Mouse (Mus musculus) embryonic facial prominence, embryonic 13.5 days (tissue): Measurements from ENCODE around the gene Snrnp25. TPM values are rescaled to one million over a fixed set of nuclear protein-coding genes. Genes with fewer than 3 reads are reported as not detected.

ENCODE experiments used
- ATAC-seq: fragments of 200-750 bp; cut with Nextera tagmentation; 2 replicates; pipeline ENCODE4 v1.8.0; 2017; ENCODE audit warnings: low read depth; ENCODE audit not compliant: insufficient number of reproducible peaks, insufficient read depth, low FRiP score, low TSS enrichment
- H3K27ac ChIP-seq: fragments of 300-500 bp; sonication (generic); 2 replicates; pipeline ENCODE4 v1.5.1; 2015; ENCODE audit warnings: moderate library complexity, mild to moderate bottlenecking, inconsistent platforms
- H3K27me3 ChIP-seq: fragments of 300-500 bp; sonication (generic); 2 replicates; pipeline ENCODE4 v1.6.1; 2015; ENCODE audit warnings: mild to moderate bottlenecking, inconsistent platforms
- H3K36me3 ChIP-seq: fragments of 300-500 bp; sonication (generic); 2 replicates; pipeline ENCODE4 v1.6.1; 2015; ENCODE audit warnings: mild to moderate bottlenecking, inconsistent platforms
- H3K4me1 ChIP-seq: fragments of 300-500 bp; sonication (generic); 2 replicates; pipeline ENCODE4 v1.6.1; 2015; ENCODE audit warnings: inconsistent platforms
- H3K4me2 ChIP-seq: fragments of 300-500 bp; sonication (generic); 2 replicates; pipeline ENCODE4 v1.6.1; 2015; ENCODE audit warnings: moderate library complexity, mild to moderate bottlenecking, inconsistent platforms
- H3K4me3 ChIP-seq: fragments of 300-500 bp; sonication (generic); 2 replicates; pipeline ENCODE4 v1.5.1; 2015; ENCODE audit warnings: mild to moderate bottlenecking, inconsistent platforms
- H3K9ac ChIP-seq: fragments of 300-500 bp; sonication (generic); 2 replicates; pipeline ENCODE4 v1.6.1; 2015; ENCODE audit warnings: mild to moderate bottlenecking, inconsistent platforms
- H3K9me3 ChIP-seq: fragments of 300-500 bp; sonication (generic); 2 replicates; pipeline ENCODE4 v1.6.1; 2016; ENCODE audit warnings: inconsistent platforms
- WGBS: fragments of 180-500 bp; shearing (Covaris S2); methylation state at CpG from one replicate; pipeline ENCODE4 v1.1.7; 2015; ENCODE audit warnings: mixed read lengths; 5-methylcytosine and 5-hydroxymethylcytosine counted together
- polyA plus RNA-seq: library from polyadenylated mRNA; unstranded; fragments of >200 nt; fragmentation: Nextera tagmentation; extraction: Ambion mirVana; gene quantifications from 2 replicates; pipeline ENCODE4 v1.2.1, GENCODE M21; 2015

Snrnp25 gene
- polyA plus RNA-seq, 1 experiment from 2014 or later, result 64.4 TPM

GRCm38 (mm10) chr11:32227041-32227440 is 21.8 kb downstream of the Snrnp25 start:
- peaks cover 11% of the 10 kb centered on the region for H3K27me3 ChIP-seq
- H3K9ac ChIP-seq, result peak overlapping the region; percentile 82
- H3K4me1 ChIP-seq, result peaks cover 49% of the 10 kb centered on the region
- H3K4me2 ChIP-seq, result peak overlapping the region; percentile 81
- H3K36me3 ChIP-seq, result peaks cover 43% of the 10 kb centered on the region
- ATAC-seq, result no peak
- H3K27ac ChIP-seq, result no peak overlapping the region
- 47% methylated on average over 1 of the region's 1 CpGs for WGBS
- no peaks in the 10 kb centered on the region for H3K9me3 ChIP-seq
- H3K4me3 ChIP-seq, result peak overlapping the region; percentile 61

GRCm38 (mm10) chr11:32227555-32227954 is 22.3 kb downstream of the Snrnp25 start:
- Histone ChIP-seq H3K36me3 (peaks cover 48% of the 10 kb centered on the region), H3K4me2 (peak overlapping the region; percentile 81; the same call in 1 of the 2 replicates), H3K4me3 (no peak overlapping the region), H3K9me3 (no peaks in the 10 kb centered on the region), H3K4me1 (peaks cover 45% of the 10 kb centered on the region), H3K27me3 (peaks cover 11% of the 10 kb centered on the region), H3K9ac (peak overlapping the region; percentile 82), H3K27ac (no peak overlapping the region)
- 89% methylated on average over 9 of the region's 9 CpGs for WGBS
- no peak for ATAC-seq

- ATAC-seq, result no peak
- Histone ChIP-seq H3K4me2 (no peak overlapping the region), H3K4me1 (peaks cover 37% of the 10 kb centered on the region), H3K4me3 (no peak overlapping the region), H3K9me3 (no peaks in the 10 kb centered on the region), H3K27ac (no peak overlapping the region), H3K9ac (no peak overlapping the region), H3K27me3 (peaks cover 4% of the 10 kb centered on the region), H3K36me3 (peaks cover 56% of the 10 kb centered on the region)
- 90% methylated on average over 3 of the region's 3 CpGs for WGBS
Observed at GRCm38 (mm10) chr11:32228292-32228845, 23.2 kb downstream of the Snrnp25 start.

- H3K27me3 ChIP-seq, result no peaks in the 10 kb centered on the region
- H3K4me1 ChIP-seq, result peaks cover 29% of the 10 kb centered on the region
- H3K27ac ChIP-seq, result no peak overlapping the region
- no peak for ATAC-seq
- H3K36me3 ChIP-seq, result peaks cover 71% of the 10 kb centered on the region
- H3K4me3 ChIP-seq, result no peak overlapping the region
- H3K4me2 ChIP-seq, result no peak overlapping the region
- H3K9me3 ChIP-seq, result no peaks in the 10 kb centered on the region
- 81% methylated on average over 4 of the region's 4 CpGs for WGBS
- H3K9ac ChIP-seq, result no peak overlapping the region
Observed at GRCm38 (mm10) chr11:32230220-32230619, 25.0 kb downstream of the Snrnp25 start.

GRCm38 (mm10) chr11:32231125-32231524 is 25.9 kb downstream of the Snrnp25 start:
- Histone ChIP-seq H3K27ac (no peak overlapping the region), H3K4me2 (no peak overlapping the region), H3K4me3 (no peak overlapping the region), H3K9ac (no peak overlapping the region), H3K36me3 (peaks cover 73% of the 10 kb centered on the region), H3K27me3 (no peaks in the 10 kb centered on the region), H3K9me3 (no peaks in the 10 kb centered on the region), H3K4me1 (peaks cover 29% of the 10 kb centered on the region)
- 86% methylated on average over 2 of the region's 2 CpGs for WGBS
- no peak for ATAC-seq

- peaks cover 28% of the 10 kb centered on the region for H3K4me1 ChIP-seq
- no peak overlapping the region for H3K4me2 ChIP-seq
- 57% methylated on average over 10 of the region's 10 CpGs for WGBS
- no peaks in the 10 kb centered on the region for H3K9me3 ChIP-seq
- no peaks in the 10 kb centered on the region for H3K27me3 ChIP-seq
- no peak overlapping the region for H3K4me3 ChIP-seq
- H3K9ac ChIP-seq, result no peak overlapping the region
- no peak overlapping the region for H3K27ac ChIP-seq
- no peak for ATAC-seq
- peaks cover 83% of the 10 kb centered on the region for H3K36me3 ChIP-seq
Observed at GRCm38 (mm10) chr11:32232848-32233247, 27.6 kb downstream of the Snrnp25 start.

- peaks cover 28% of the 10 kb centered on the region for H3K4me1 ChIP-seq
- H3K36me3 ChIP-seq, result peaks cover 76% of the 10 kb centered on the region
Observed at GRCm38 (mm10) chr11:32233895-32234294, 28.7 kb downstream of the Snrnp25 start.

GRCm38 (mm10) chr11:32234816-32235485 is 29.7 kb downstream of the Snrnp25 start:
- Histone ChIP-seq H3K4me2 (no peak overlapping the region), H3K9ac (no peak overlapping the region), H3K4me1 (peaks cover 28% of the 10 kb centered on the region), H3K9me3 (no peaks in the 10 kb centered on the region), H3K4me3 (no peak overlapping the region), H3K36me3 (peaks cover 73% of the 10 kb centered on the region), H3K27ac (peak overlapping the region; percentile 28; the same call in 1 of the 2 replicates), H3K27me3 (no peaks in the 10 kb centered on the region)
- ATAC-seq, result no peak
- WGBS, result 86% methylated on average over 6 of the region's 6 CpGs

More at GRCm38 (mm10) chr11:32233895-32234294, 28.7 kb downstream of the Snrnp25 start:
- Histone ChIP-seq H3K4me3 (no peak overlapping the region), H3K27me3 (no peaks in the 10 kb centered on the region), H3K9me3 (no peaks in the 10 kb centered on the region), H3K4me2 (no peak overlapping the region), H3K9ac (no peak overlapping the region), H3K27ac (no peak overlapping the region)
- no peak for ATAC-seq
- WGBS, result 94% methylated on average over 3 of the region's 3 CpGs

- no peaks in the 10 kb centered on the region for H3K27me3 ChIP-seq
- peaks cover 28% of the 10 kb centered on the region for H3K4me1 ChIP-seq
- no peak overlapping the region for H3K27ac ChIP-seq
- 16% methylated on average over 3 of the region's 3 CpGs for WGBS
- H3K36me3 ChIP-seq, result peaks cover 73% of the 10 kb centered on the region
- H3K4me2 ChIP-seq, result no peak overlapping the region
- H3K4me3 ChIP-seq, result no peak overlapping the region
- no peak for ATAC-seq
- H3K9ac ChIP-seq, result no peak overlapping the region
- no peaks in the 10 kb centered on the region for H3K9me3 ChIP-seq
Observed at GRCm38 (mm10) chr11:32235646-32236045, 30.4 kb downstream of the Snrnp25 start.

- Histone ChIP-seq H3K9me3 (no peaks in the 10 kb centered on the region), H3K4me2 (no peak overlapping the region), H3K27ac (0 out of 2 replicates have a peak overlapping the region, but pooled peaks have one; percentile 28), H3K9ac (0 out of 2 replicates have a peak overlapping the region, but pooled peaks have one; percentile 6), H3K4me1 (peaks cover 28% of the 10 kb centered on the region), H3K27me3 (no peaks in the 10 kb centered on the region), H3K36me3 (peaks cover 73% of the 10 kb centered on the region), H3K4me3 (no peak overlapping the region)
- no peak for ATAC-seq
- 57% methylated on average over 2 of the region's 2 CpGs for WGBS
Observed at GRCm38 (mm10) chr11:32236132-32236531, 30.9 kb downstream of the Snrnp25 start.

GRCm38 (mm10) chr11:32236712-32237410 is 31.6 kb downstream of the Snrnp25 start:
- no peak for ATAC-seq

More at GRCm38 (mm10) chr11:32236712-32237410, 31.6 kb downstream of the Snrnp25 start:
- peaks cover 28% of the 10 kb centered on the region for H3K4me1 ChIP-seq
- no peaks in the 10 kb centered on the region for H3K9me3 ChIP-seq
- no peaks in the 10 kb centered on the region for H3K27me3 ChIP-seq
- H3K4me2 ChIP-seq, result no peak overlapping the region
- H3K36me3 ChIP-seq, result peaks cover 73% of the 10 kb centered on the region
- no peak overlapping the region for H3K9ac ChIP-seq
- no peak overlapping the region for H3K4me3 ChIP-seq
- no peak overlapping the region for H3K27ac ChIP-seq
- WGBS, result 57% methylated on average over 9 of the region's 9 CpGs
